Comparison of ENCODE assay signal across 21 mouse cellular contexts in the genomic region with DNA sequence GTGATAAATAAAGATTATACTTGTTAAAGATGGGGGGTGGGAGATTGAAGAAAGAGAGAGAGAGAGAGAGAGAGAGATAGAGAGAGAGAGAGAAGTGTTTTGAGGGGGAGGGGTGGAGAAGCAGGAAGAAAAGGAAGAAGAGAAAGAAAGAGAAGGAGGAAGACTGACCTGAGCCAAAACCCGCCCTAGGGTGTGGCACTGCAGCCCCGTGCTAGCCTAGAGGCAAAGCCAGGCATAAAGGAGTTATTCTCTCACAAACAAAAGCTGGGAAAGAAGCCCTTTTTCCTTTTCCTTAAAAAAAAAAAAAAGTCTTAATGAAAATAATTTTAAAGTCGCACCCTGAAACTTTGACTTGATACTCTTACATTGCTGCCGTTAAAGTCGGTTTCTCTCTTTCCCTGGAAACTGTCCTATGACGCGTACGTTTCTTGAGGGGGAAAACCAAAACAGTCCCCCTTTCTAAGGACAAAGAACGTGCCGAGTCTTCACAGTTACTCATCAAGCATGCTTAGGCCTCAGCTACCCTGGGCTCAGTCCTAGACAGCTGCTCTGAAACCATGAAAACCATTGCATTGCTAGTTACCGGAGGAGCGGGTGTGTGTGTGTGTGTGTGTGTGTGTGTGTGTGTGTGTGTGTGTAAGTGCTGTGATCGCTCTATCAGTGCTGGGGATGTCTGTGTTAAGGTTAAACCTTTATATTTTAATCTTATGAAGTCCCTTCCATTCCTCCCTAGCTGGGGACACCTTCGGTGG. TPM values are rescaled to one million over a fixed set of nuclear protein-coding genes. Genes with fewer than 3 reads are reported as not detected.
DNase-seq lines count a peak whose midpoint lies in the region; ATAC-seq and TF ChIP-seq lines count a peak whose summit lies in the region.
"Had no signal": no experiment of that assay in that cellular context is flagged by ENCODE, and none has a peak within 500 bp of the region (broad histone marks: within the 10 kb centered on the region; RNA-seq: fewer than 3 reads in every experiment).

No protein-coding gene starts in this region.

- ATAC-seq in hindbrain, embryonic 14.5 days (ENCODE audit: low FRiP score): no peak
- peak; percentile 56; the same call in 1 of the 2 replicates for ATAC-seq in erythroid progenitor cell, adult 5-6 weeks (replicated peaks; ENCODE audit: low FRiP score, poor library complexity, severe bottlenecking)
- no peak for ATAC-seq in kidney, embryonic 14.5 days (ENCODE audit: low FRiP score, low TSS enrichment)
- ATAC-seq: midbrain, embryonic 13.5 days; Patski had no signal

- no peak overlapping the region for H3K4me3 ChIP-seq in hindbrain, embryonic 10.5 days
- H3K4me3 ChIP-seq in hindbrain, embryonic 14.5 days (replicated peaks; ENCODE audit: low read length): no peak overlapping the region
- H3K4me3 ChIP-seq in ES-Bruce4 (ENCODE audit: low read depth, low read length): no peak overlapping the region
- H3K4me3 ChIP-seq in kidney, embryonic 14.5 days (ENCODE audit: low read length): no peak overlapping the region
- H3K4me3 ChIP-seq: liver, embryonic 13.5 days; midbrain, embryonic 13.5 days; neural tube, embryonic 12.5 days had no signal

- no peaks in the 10 kb centered on the region for H3K36me3 ChIP-seq in hindbrain, embryonic 10.5 days
- H3K36me3 ChIP-seq in hindbrain, embryonic 14.5 days (replicated peaks; ENCODE audit: control insufficient read depth, insufficient read depth): no peaks in the 10 kb centered on the region
- H3K36me3 ChIP-seq in ES-Bruce4 (ENCODE audit: control insufficient read depth, insufficient read depth, low read length, poor library complexity, severe bottlenecking): no peaks in the 10 kb centered on the region
- no peaks in the 10 kb centered on the region for H3K36me3 ChIP-seq in kidney, embryonic 14.5 days (ENCODE audit: control insufficient read depth, insufficient read depth, low read length)
- H3K36me3 ChIP-seq: liver, embryonic 13.5 days; midbrain, embryonic 13.5 days; neural tube, embryonic 12.5 days had no signal

- TF ChIP-seq POLR2A in ES-Bruce4 (IDR thresholded peaks at IDR 0.05; ENCODE audit: insufficient read depth, low read length): no peak

- no peak for DNase-seq in hindbrain, embryonic 10.5 days (ENCODE audit: low spot score)
- DNase-seq in hindbrain, embryonic 14.5 days (ENCODE audit: low spot score): no peak
- DNase-seq in 3T3-L1 (ENCODE audit: low read depth, low spot score): peak; percentile 21
- DNase-seq in right cerebral cortex, postnatal 14 days: no peak
- DNase-seq in left cerebral cortex, postnatal 10 days (ENCODE audit: extremely low spot score in 1 of 2, low spot score in 2 of 2): no peak
- DNase-seq: adrenal gland, adult 8-10 months; cerebellum, adult 2 months; cerebellum, postnatal 25 days; heart, postnatal 4 days; kidney, adult 2 months; kidney, postnatal 14 days; liver, embryonic 13.5 days; lung, adult 2 months; right cerebral cortex, postnatal 25 days; thymus, adult 2 months had no signal

- 0 out of 2 replicates have a peak, but pooled peaks cover 2% of the 10 kb centered on the region for H3K9me3 ChIP-seq in hindbrain, embryonic 10.5 days
- no peaks in the 10 kb centered on the region for H3K9me3 ChIP-seq in hindbrain, embryonic 14.5 days (ENCODE audit: control insufficient read depth, low read length)
- no peaks in the 10 kb centered on the region for H3K9me3 ChIP-seq in ES-Bruce4 (replicated peaks; ENCODE audit: control insufficient read depth, insufficient read depth, low read length, poor library complexity, severe bottlenecking)
- H3K9me3 ChIP-seq in kidney, embryonic 14.5 days (ENCODE audit: control insufficient read depth, low read length): no peaks in the 10 kb centered on the region
- H3K9me3 ChIP-seq: liver, embryonic 13.5 days; midbrain, embryonic 13.5 days; neural tube, embryonic 12.5 days had no signal

- 0 out of 2 replicates have a peak overlapping the region, but pooled peaks have one; percentile 9 for H3K27ac ChIP-seq in hindbrain, embryonic 10.5 days
- H3K27ac ChIP-seq in hindbrain, embryonic 14.5 days: no peak overlapping the region
- peak overlapping the region; percentile 53 for H3K27ac ChIP-seq in ES-Bruce4 (ENCODE audit: insufficient read depth, low read length)
- no peak overlapping the region for H3K27ac ChIP-seq in kidney, embryonic 14.5 days (ENCODE audit: low read depth, low read length)
- H3K27ac ChIP-seq: liver, embryonic 13.5 days; midbrain, embryonic 13.5 days; neural tube, embryonic 12.5 days had no signal

- TF ChIP-seq EP300 in ES-Bruce4 (IDR thresholded peaks at IDR 0.05; ENCODE audit: insufficient read depth, low read depth, low read length): peak; percentile 59; the same call in 1 of the 2 replicates

- no peak overlapping the region for H3K4me2 ChIP-seq in hindbrain, embryonic 14.5 days (replicated peaks)
- no peak overlapping the region for H3K4me2 ChIP-seq in kidney, embryonic 14.5 days (replicated peaks; ENCODE audit: low read depth, low read length)
- H3K4me2 ChIP-seq: liver, embryonic 13.5 days; midbrain, embryonic 13.5 days; neural tube, embryonic 12.5 days had no signal

- TF ChIP-seq CTCF in ES-Bruce4 (IDR thresholded peaks at IDR 0.05; ENCODE audit: low read depth, low read length): no peak

- intact Hi-C loops in left cerebral cortex, postnatal 10 days (cut with DNase I): no loop called here

- 72% methylated on average over 14 of the region's 14 CpGs for WGBS in hindbrain, embryonic 10.5 days
- 73% methylated on average over 14 of the region's 14 CpGs for WGBS in hindbrain, embryonic 14.5 days
- WGBS in kidney, embryonic 14.5 days: 81% methylated on average over 14 of the region's 14 CpGs

- peaks cover 18% of the 10 kb centered on the region for H3K4me1 ChIP-seq in hindbrain, embryonic 10.5 days (replicated peaks)
- no peaks in the 10 kb centered on the region for H3K4me1 ChIP-seq in hindbrain, embryonic 14.5 days (replicated peaks; ENCODE audit: control insufficient read depth, insufficient read depth, low read length)
- peaks cover 3% of the 10 kb centered on the region for H3K4me1 ChIP-seq in ES-Bruce4 (ENCODE audit: control insufficient read depth, insufficient read depth, low read length)
- H3K4me1 ChIP-seq in kidney, embryonic 14.5 days (ENCODE audit: control insufficient read depth, insufficient read depth, low read length): no peaks in the 10 kb centered on the region
- H3K4me1 ChIP-seq: neural tube, embryonic 12.5 days had no signal

- H3K27me3 ChIP-seq in hindbrain, embryonic 10.5 days (ENCODE audit: insufficient read depth, poor library complexity, severe bottlenecking): no peaks in the 10 kb centered on the region
- no peaks in the 10 kb centered on the region for H3K27me3 ChIP-seq in hindbrain, embryonic 14.5 days (ENCODE audit: control insufficient read depth, insufficient read depth, low read length)
- no peaks in the 10 kb centered on the region for H3K27me3 ChIP-seq in ES-Bruce4 (ENCODE audit: control insufficient read depth, insufficient read depth, low read length, poor library complexity, severe bottlenecking)
- no peaks in the 10 kb centered on the region for H3K27me3 ChIP-seq in kidney, embryonic 14.5 days (ENCODE audit: control insufficient read depth, insufficient read depth, low read length)
- H3K27me3 ChIP-seq: liver, embryonic 13.5 days; midbrain, embryonic 13.5 days; neural tube, embryonic 12.5 days; Patski had no signal

- H3K9ac ChIP-seq in hindbrain, embryonic 14.5 days: no peak overlapping the region
- H3K9ac ChIP-seq in ES-Bruce4 (ENCODE audit: low read depth, poor library complexity, severe bottlenecking): no peak overlapping the region
- no peak overlapping the region for H3K9ac ChIP-seq in kidney, embryonic 14.5 days (ENCODE audit: low read depth, low read length)
- H3K9ac ChIP-seq: liver, embryonic 13.5 days; midbrain, embryonic 13.5 days; neural tube, embryonic 12.5 days had no signal

RNA-seq across cellular contexts. Expression of a gene that starts 53.6 kb away (rescaled TPM):
- polyA plus RNA-seq in hindbrain, embryonic 10.5 days (2016; fragmentation: Nextera tagmentation; extraction: Ambion mirVana): 57.1 and 58.7 TPM in 2 replicates
- polyA plus RNA-seq in hindbrain, embryonic 14.5 days (2014; fragmentation: Nextera tagmentation; extraction: Ambion mirVana): 24.3 and 25.8 TPM in 2 replicates
- 108 and 112 TPM in 2 replicates for polyA plus RNA-seq in ES-Bruce4 (2011; ENCODE audit: insufficient read depth, insufficient read length, low read depth, missing spikeins)
- 583 and 622 TPM in 2 replicates for total RNA-seq in erythroid progenitor cell, adult 5-6 weeks (2015; ENCODE audit: low replicate concordance)
- 406 and 427 TPM in 2 replicates for total RNA-seq in erythroid progenitor cell, adult 5-6 weeks (2017; ENCODE audit: low replicate concordance)
- 10 to 100 TPM; 25.7 to 27.3 TPM for total RNA-seq in left cerebral cortex, postnatal 10 days (2021)
- polyA plus RNA-seq in kidney, embryonic 14.5 days (2014; fragmentation: Nextera tagmentation; extraction: Ambion mirVana): 45.1 and 78.4 TPM in 2 replicates

Comparison
In these comparisons a context has a peak if more than half of its experiments do, and no peak if none do; other contexts are left out.
1. H3K27ac ChIP-seq: peak in hindbrain, embryonic 10.5 days (single experiment) and ES-Bruce4 (single experiment); none in hindbrain, embryonic 14.5 days (single experiment) and kidney, embryonic 14.5 days (single experiment).